Mouse (Mus musculus): ENCODE data around the gene Gm17361. TPM values are rescaled to one million over a fixed set of nuclear protein-coding genes. Genes with fewer than 3 reads are reported as not detected.

The Gm17361 gene
- not detected for polyA plus RNA-seq (2017; shearing (Covaris generic))

GRCm38 (mm10) chrX:125003863-125004262 lies at the start of gene Gm17361:
Gene Gm17361, plus strand, starts transcription at chrX:125004163.

Measured in effector memory CD4-positive, alpha-beta T cell, adult 5 months (primary cell).